Mouse (Mus musculus) C3H10T1/2 (cell line): ENCODE data around the gene Prss44. TPM values are rescaled to one million over a fixed set of nuclear protein-coding genes. Genes with fewer than 3 reads are reported as not detected.

ENCODE experiments used
- polyA plus RNA-seq, 2 experiments: library from polyadenylated mRNA; unstranded; fragments of >200 nt; fragmentation: generic; extraction: Trizol; gene quantifications; one replicate each; pipeline ENCODE4 v1.2.1; 2012; ENCODE audit warnings: missing spikeins in 2 of 2

Prss44 gene
- polyA plus RNA-seq = not detected

DNA sequence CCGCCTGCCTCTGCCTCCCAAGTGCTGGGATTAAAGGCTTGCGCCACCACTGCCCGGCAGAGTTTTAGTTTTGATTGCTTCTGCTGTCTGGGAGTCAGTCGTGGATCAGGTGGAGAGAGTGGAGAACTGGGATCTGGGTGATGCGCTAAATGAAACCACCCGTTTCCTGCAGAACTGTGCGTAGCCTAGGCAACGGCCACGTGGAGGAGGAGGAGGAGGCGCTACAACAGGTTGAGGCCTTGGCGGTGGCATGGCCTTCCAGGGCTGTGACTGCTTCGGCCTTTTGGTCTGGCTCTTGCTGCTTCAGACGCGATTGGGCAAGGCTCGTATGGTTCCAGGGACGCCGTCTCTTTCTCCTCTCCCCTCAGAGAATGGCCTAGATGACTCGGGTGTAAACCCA, at the start of gene Prss44:
TSS of gene Prss44 (plus strand) at position 206 of the 400 bp plus-strand sequence.

DNA sequence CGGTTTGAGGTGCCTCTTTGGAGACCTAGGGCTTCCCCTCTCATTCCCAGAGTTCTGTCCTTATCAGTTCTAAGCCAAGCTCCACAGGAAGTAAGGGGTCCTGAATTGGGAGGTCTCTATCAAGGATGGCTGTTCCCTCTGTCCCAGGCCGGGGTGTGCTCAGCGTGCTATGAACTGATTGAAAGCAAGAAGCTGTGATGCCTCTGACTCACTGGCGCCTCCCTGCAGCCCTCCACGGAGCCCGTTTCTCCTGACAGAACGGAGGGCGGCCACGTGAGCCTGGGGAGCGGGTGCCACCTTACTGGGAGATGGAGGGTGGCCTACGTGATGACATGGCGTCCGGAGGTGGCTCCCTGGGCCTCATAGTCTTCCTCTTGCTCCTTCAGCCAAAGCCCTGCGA, 15.9 kb upstream of the Prss44 start, which contains the start of gene Prss42:
TSS of gene Prss42 (plus strand) at position 301 of the 400 bp plus-strand sequence.

DNA sequence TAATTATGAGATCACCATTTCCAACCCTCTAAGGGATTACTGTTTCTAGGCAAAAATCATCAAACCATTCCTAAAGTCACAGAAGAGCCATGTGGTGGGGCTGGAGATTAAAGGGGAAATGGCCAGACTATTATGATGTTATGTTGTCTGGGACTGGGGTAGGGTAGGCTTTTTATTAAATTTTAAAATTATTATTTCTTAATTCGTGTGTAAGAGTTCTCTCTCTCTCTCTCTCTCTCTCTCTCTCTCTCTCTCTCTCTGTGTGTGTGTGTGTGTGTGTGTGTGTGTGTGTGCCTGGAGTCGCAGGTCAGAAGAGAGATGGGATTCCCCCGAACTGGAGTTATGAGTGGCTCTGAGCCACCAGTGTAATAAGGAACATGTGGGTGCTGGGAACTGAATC, 12.6 kb downstream of the Prss44 start, which contains the start of gene Prss43:
TSS of gene Prss43 (plus strand) at position 301 of the 400 bp plus-strand sequence.

DNA sequence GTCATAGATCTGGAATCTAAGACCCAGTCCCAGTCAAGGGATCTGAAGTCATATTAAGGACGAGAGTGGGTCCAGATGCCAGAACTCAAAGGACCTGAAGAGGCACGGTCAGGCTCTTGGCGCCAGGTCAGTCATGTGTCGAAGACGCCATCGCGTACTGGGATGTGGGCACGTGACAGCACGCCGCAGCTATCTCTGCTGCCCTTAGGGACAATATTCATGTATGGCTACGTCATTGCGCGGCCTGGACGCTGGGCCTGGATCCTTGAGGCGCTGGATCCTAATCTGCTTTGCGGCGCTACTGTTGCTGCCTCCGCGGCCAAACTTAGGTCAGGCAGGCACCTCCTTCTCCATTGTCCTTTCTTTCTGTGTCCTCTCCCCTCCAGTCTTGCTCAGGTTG, 20.6 kb downstream of the Prss44 start, which contains the start of gene Prss45:
TSS of gene Prss45 (plus strand) at position 178 of the 400 bp plus-strand sequence.

DNA sequence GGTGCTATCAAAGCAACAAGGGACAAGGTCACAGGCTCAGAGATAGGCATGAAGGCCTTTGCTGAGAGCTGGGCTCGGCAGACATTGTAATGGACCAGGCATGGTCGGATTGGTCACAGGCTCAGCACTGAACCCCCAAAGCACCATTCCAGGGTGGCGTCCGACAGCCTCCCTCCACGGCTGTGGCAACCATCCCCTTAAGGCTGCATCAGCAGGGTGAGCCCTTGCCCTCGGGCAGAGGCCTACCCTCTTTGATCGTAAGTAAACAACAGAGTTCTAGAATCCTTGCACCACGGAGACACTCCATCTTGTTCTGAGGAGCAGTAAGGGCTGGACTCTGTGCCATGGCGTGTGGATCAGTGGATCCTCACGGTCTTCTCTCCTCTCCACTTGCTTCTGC, 30.4 kb downstream of the Prss44 start, which contains the start of gene Prss46:
TSS of gene Prss46 (plus strand) at position 301 of the 400 bp plus-strand sequence.

DNA sequence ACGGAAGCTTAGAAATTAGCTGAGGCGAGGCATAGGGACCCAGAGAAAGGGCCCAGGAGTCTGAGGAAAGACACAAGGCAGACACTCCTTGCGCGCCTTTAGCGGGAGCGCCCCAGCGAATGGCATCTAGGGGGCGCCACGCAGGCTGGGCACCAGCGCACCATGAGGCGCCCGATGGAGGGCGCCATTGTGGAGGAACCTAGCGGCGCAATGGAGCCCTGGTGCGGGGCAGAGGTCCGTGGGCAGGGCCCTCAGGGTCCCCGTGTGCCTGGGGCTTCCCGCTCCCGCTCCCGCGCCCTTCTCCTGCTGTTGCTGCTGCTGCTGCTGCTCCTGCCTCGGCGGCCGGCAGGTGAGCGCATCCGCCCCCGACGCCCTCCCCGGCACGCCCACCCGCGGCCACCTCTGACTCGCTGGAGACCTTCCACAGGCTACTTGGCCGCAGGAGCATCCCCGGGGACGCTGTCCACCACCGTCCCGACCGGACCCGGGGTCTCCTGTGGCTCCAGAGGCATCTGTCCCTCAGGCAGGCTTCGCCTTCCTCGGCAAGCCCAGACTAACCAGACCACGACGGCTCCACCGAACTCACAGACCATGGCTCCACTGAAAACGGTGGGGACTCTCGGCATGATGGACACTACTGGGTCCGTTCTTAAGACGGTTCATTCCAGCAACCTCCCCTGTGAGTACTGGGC, 44.1 kb downstream of the Prss44 start, which contains the start of gene Prss50:
TSS of gene Prss50 (plus strand) at position 187 of the 692 bp plus-strand sequence.

Other genes with a start within 250 kb of the Prss44 start
- 10 to 100 TPM; 47.3 to 86.6 TPM for gene Nradd, start 189.5 kb upstream of the Prss44 start, polyA plus RNA-seq
- 1 to 10 TPM; 1.2 to 2.2 TPM for gene Nbeal2, start 159.8 kb upstream of the Prss44 start, polyA plus RNA-seq
- 10 to 100 TPM; 79.2 to 87.1 TPM for gene Ccdc12, start 157.5 kb upstream of the Prss44 start, polyA plus RNA-seq
- gene Myl3, start 72.1 kb upstream of the Prss44 start, polyA plus RNA-seq = not detected
- gene Pth1r, start 66.8 kb upstream of the Prss44 start, polyA plus RNA-seq = under 1 TPM; 0.26 to 0.63 TPM
- not detected for gene Prss42, start 15.8 kb upstream of the Prss44 start, polyA plus RNA-seq
- gene Prss43, start 12.7 kb downstream of the Prss44 start, polyA plus RNA-seq = not detected
- not detected for gene Prss45, start 20.6 kb downstream of the Prss44 start, polyA plus RNA-seq
- gene Prss46, start 30.5 kb downstream of the Prss44 start, polyA plus RNA-seq = not detected
- gene Prss50, start 44.0 kb downstream of the Prss44 start, polyA plus RNA-seq = not detected
- gene Als2cl, start 65.9 kb downstream of the Prss44 start, polyA plus RNA-seq = under 1 TPM; 0.05 to 0.12 TPM
- gene Tmie, start 66.1 kb downstream of the Prss44 start, polyA plus RNA-seq = not detected
- not detected for gene Fam240a, start 102.9 kb downstream of the Prss44 start, polyA plus RNA-seq
- not detected for gene Tdgf1, start 132.2 kb downstream of the Prss44 start, polyA plus RNA-seq
- gene Lrrc2, start 137.6 kb downstream of the Prss44 start, polyA plus RNA-seq = not detected
- gene Rtp3, start 176.6 kb downstream of the Prss44 start, polyA plus RNA-seq = not detected
- gene Ltf, start 205.3 kb downstream of the Prss44 start, polyA plus RNA-seq = not detected
- gene Ccrl2, start 243.5 kb downstream of the Prss44 start, polyA plus RNA-seq = under 1 TPM in 1 of 2 experiments, not detected in 1; 0.01 TPM